Mouse (Mus musculus) lung, postnatal 0 days (tissue): ENCODE measurements at regions not wholly inside any gene's neighbourhood (a gene's known extent, or its start where the extent isn't known, plus 50 kb on each side); places are given as distances from the start of the nearest gene placed in this dataset.
"Not testable (repeated sequence)": the region's sequence is repeated elsewhere in the genome, so short reads cannot be mapped to it uniquely, and the experiment has no call there.

Source experiments
- CTCF ChIP-seq: IDR thresholded peaks from 2 replicates; pipeline ENCODE4 v1.5.1; 2016; ENCODE audit warnings: antibody characterized with exemption, mild to moderate bottlenecking
- EP300 ChIP-seq: IDR thresholded peaks from 2 replicates; pipeline ENCODE4 v1.6.1; 2016; ENCODE audit warnings: antibody characterized with exemption, mild to moderate bottlenecking, control low read depth

GRCm38 (mm10) chr7:15287798-15288197 is 100.7 kb upstream of the Obox2 start:
- not testable (repeated sequence) for TF ChIP-seq CTCF, EP300
